Mouse (Mus musculus): ENCODE data around the gene Zfp992. TPM values are rescaled to one million over a fixed set of nuclear protein-coding genes. Genes with fewer than 3 reads are reported as not detected.
"Not testable (repeated sequence)": the region's sequence is repeated elsewhere in the genome, so short reads cannot be mapped to it uniquely, and the experiment has no call there.

The Zfp992 gene
- total RNA-seq (2022): 1 to 10 TPM; 2.5 to 3.6 (median 3.3) TPM

DNA sequence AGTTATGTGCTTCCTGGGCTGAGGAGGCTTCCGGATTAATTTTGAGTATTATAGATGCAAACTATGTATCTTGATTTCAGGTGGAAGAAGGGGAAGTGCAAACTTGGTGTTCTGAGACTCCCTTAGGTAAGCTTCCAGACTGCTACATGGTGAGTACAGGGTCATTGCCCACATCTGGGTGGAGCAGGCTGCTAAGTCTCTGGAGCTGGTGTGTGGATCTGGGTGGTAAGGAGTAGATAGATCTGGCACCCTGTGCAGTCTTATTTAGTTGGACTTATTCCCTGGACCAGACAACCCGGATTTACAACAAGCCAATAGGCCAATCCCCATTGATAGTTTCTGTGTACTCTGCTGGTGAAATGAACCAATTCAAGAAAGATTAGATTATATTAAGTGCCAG, at the start of gene Zfp992:
Gene Zfp992 (plus strand): TSS at position 74 of the 400 bp plus-strand sequence.
- DNase-seq (ENCODE audit: low spot score in 2 of 2): not testable (repeated sequence)

GRCm38 (mm10) chr4:146429467-146429866, 19.4 kb upstream of the Zfp992 start:
- not testable (repeated sequence) for DNase-seq (ENCODE audit: low spot score in 2 of 2)

DNA sequence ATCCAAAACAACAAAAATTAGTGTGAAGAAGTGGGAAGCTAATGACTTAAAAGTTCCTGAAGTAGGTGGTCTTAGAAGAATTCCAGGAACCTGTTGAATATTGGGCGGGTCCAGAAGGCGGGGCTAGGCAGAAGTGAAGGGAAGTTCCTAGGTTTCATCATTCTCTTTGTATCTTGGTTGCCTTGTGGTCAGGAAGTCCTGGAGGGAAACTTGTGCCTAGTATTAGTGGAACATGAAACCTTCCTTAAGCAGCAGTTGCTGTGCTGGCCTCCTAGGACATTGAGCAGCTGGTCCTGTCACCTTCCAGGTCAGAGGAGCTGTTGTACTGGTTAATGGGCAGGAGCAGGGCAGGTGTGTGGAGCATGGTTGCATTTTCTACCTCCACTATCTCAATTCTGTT, 17.9 kb upstream of the Zfp992 start:
- not testable (repeated sequence) for DNase-seq (ENCODE audit: low spot score in 2 of 2)

- DNase-seq (ENCODE audit: low spot score in 2 of 2): not testable (repeated sequence)
Measured at GRCm38 (mm10) chr4:146435539-146435938, 13.3 kb upstream of the Zfp992 start.

- not testable (repeated sequence) for DNase-seq (ENCODE audit: low spot score in 2 of 2)
Measured at GRCm38 (mm10) chr4:146437256-146437655, 11.6 kb upstream of the Zfp992 start.

DNA sequence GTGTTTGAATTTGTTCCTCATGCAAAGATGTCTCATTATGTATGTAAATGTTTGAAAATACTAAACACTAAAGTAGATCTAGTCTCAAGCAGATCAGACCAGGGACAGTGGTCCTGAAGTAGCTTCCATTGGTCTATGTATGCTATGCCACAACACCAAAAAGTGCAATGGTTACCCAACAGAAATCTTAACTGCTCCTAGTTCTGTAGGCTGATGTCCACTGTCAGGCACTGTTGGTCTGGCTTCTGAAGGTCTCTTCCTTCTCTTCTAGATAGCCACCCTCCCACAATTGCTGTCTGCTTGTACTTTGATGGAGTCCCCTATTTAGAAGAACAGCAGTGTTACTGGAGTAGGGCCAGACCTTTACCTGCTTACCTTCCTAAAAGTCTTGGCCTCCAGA, 4.5 kb upstream of the Zfp992 start:
- DNase-seq (ENCODE audit: low spot score in 2 of 2): not testable (repeated sequence)

GRCm38 (mm10) chr4:146445121-146445520, 3.7 kb upstream of the Zfp992 start:
- not testable (repeated sequence) for DNase-seq (ENCODE audit: low spot score in 2 of 2)

GRCm38 (mm10) chr4:146446135-146446534, 2.7 kb upstream of the Zfp992 start:
- not testable (repeated sequence) for DNase-seq (ENCODE audit: low spot score in 2 of 2)

- not testable (repeated sequence) for DNase-seq (ENCODE audit: low spot score in 2 of 2)
Measured at GRCm38 (mm10) chr4:146447016-146447415, 1.8 kb upstream of the Zfp992 start.

- DNase-seq (ENCODE audit: low spot score in 2 of 2): not testable (repeated sequence)
Measured at GRCm38 (mm10) chr4:146449711-146450110, 888 bp downstream of the Zfp992 start.

GRCm38 (mm10) chr4:146452576-146452975, 3.8 kb downstream of the Zfp992 start:
- DNase-seq (ENCODE audit: low spot score in 2 of 2): not testable (repeated sequence)

DNA sequence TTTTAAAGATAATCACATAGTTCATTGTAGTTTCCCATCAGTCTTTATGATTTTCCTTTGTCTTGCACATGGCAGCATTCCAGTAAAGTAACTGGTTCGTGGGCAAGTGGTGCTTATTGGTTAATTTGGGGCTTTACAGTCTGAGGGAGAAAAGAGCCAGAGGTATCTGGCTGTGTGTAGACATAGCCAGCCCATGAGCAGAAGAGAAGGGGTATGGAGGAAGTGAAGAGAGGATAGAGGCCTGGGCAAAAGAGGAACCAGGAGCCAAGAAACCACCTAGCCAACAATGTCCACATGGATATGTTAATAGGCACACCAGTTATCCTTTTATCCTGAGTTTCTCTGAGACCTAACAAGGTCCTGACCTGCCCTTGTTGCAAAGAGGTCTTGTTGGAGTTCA, 5.3 kb downstream of the Zfp992 start:
- DNase-seq (ENCODE audit: low spot score in 2 of 2): not testable (repeated sequence)

GRCm38 (mm10) chr4:146454896-146455295, 6.1 kb downstream of the Zfp992 start:
- DNase-seq (ENCODE audit: low spot score in 2 of 2): no peak

- DNase-seq (ENCODE audit: low spot score in 2 of 2): no peak
Measured at GRCm38 (mm10) chr4:146455321-146455721, 6.5 kb downstream of the Zfp992 start.

- no peak for DNase-seq (ENCODE audit: low spot score in 2 of 2)
Measured at GRCm38 (mm10) chr4:146456061-146456726, 7.4 kb downstream of the Zfp992 start.

DNA sequence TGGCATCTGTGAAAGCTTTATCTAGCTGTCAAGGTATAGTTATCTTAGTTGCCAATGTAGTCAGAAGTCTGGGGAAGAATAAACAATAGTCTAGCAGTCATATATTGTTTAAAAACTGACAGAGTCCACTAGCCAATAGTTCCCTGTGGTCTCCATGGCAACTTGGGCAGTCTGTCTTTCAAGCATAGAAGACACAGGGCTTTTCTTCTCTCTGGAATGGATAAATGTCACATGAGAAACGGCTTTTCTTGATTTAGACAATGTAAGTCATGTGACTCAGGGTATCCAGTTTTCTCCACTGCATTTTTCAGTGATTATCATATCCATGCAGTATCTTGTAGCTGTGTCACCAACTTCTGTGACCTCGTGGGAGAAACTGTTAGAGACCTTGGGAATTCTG, 8.3 kb downstream of the Zfp992 start:
- no peak for DNase-seq (ENCODE audit: low spot score in 2 of 2)

DNA sequence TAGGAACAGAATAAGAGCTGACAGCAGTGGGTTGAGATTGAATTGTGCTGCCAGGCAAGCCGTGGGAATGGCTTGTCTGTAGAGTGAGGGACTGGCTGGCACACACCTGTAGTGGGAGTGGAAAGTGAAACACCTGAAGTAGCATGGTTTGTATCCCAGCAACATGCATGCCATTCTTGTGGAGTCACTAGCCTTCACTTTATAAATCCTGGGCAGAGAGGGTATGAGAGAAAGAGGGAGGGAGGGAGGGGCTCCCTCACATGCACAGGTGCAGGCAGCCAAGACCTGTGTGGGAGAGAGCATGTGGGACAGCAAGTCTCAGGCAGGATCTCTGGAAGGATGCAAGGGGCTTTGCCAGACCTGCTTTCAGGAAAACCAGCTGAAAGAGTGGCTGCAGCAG, 8.9 kb downstream of the Zfp992 start:
- DNase-seq (ENCODE audit: low spot score in 2 of 2): no peak

DNA sequence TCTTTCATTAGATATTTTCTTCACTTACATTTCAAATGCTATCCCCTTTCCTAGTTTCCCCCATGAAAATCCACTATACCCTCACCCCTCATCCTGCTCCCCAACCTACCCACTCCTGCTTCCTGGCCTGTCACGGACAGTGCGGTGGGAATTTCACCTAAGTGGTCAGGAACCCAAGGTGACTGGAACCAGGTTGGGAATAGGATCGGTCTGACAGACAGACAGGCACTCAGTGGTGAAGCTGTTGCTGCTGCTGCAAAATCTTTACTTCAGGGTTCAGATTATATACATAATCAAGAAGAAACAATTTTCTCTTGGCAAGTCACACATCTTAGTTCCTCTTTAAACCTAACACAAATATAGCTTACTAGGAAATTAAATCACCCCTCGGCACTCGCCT, 11.0 kb downstream of the Zfp992 start:
- DNase-seq (ENCODE audit: low spot score in 2 of 2): not testable (repeated sequence)

GRCm38 (mm10) chr4:146460685-146461084, 11.9 kb downstream of the Zfp992 start:
- not testable (repeated sequence) for DNase-seq (ENCODE audit: low spot score in 2 of 2)

DNA sequence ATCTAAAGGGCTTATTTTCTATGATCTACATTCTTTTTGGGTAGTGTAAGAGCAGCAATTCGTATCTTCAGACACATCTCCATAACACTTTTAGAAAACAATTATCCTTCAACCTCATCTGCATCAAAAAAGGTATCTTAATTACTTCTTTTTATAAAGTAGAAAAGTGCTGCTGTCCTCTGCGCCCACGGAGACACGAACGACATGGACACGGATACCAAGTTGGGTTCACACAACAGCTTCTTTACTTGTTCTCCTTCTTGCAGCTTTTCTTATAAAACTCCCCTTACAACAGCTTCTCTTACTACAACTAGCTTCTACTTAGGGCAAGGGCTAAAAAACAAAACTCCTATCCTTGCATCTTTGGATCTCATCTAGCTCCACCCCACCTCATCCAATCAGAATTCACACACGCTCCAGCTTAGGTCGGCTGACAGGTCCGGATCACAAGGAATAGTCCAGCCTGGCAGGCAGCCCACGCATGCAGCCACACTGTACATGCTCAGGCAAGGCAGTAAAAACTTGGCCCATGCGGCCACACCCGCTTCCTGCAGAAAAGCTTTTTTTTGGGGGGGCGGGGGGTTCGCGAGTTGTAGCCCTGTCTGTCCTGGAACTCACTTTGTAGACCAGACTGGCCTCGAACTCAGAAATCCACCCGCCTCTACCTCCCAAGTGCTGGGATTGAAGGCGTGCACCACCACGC, 15.0 kb downstream of the Zfp992 start:
- DNase-seq (ENCODE audit: low spot score in 2 of 2): not testable (repeated sequence)

DNA sequence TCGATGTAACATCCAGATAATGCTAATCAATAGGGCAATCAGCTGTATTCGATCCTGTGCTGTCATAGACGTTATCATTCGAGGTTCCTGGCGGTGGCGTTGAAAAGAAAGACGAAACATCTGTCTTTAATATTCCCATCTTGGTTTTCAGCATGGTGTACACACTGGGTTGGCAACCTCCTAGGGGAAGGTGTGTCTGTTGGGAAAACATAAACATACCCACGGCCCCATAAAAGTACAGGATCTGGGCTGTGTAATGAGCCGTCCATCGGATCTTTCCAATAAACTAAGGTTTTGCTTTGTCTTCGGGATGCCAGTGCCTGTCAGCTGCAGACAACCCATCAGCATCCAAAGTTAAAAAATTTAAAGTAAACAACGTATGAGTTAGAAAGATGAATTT, 21.2 kb downstream of the Zfp992 start:
- not testable (repeated sequence) for DNase-seq (ENCODE audit: low spot score in 2 of 2)

GRCm38 (mm10) chr4:146474181-146474580, 25.4 kb downstream of the Zfp992 start:
- DNase-seq (ENCODE audit: low spot score in 2 of 2): not testable (repeated sequence)
